Mouse (Mus musculus) liver, postnatal 0 days (tissue): ENCODE measurements around the gene 9130230L23Rik. TPM values are rescaled to one million over a fixed set of nuclear protein-coding genes. Genes with fewer than 3 reads are reported as not detected.

Source experiments
- ATAC-seq: fragments of 200-750 bp; cut with Nextera tagmentation; 2 replicates; pipeline ENCODE4 v1.8.0; 2017; ENCODE audit warnings: mild to moderate bottlenecking, moderate library complexity
- DNase-seq: peaks from one replicate; pipeline ENCODE4 v3.0.0-alpha.2; 2016
- H3K27ac ChIP-seq: fragments of 300-500 bp; sonication (generic); 2 replicates; pipeline ENCODE4 v1.5.1; 2014; ENCODE audit warnings: antibody characterized with exemption, moderate library complexity, mild to moderate bottlenecking, low read depth
- H3K27me3 ChIP-seq: fragments of 300-500 bp; sonication (generic); 2 replicates; pipeline ENCODE4 v1.6.1; 2014; ENCODE audit warnings: low read length, control low read depth, mixed read lengths; ENCODE audit not compliant: insufficient read depth
- H3K36me3 ChIP-seq: fragments of 300-500 bp; sonication (generic); replicated peaks from 2 replicates; pipeline ENCODE4 v1.6.1; 2014; ENCODE audit warnings: mild to moderate bottlenecking, control low read depth, low read length, moderate library complexity, mixed read lengths; ENCODE audit not compliant: insufficient read depth
- H3K4me1 ChIP-seq: fragments of 300-500 bp; sonication (generic); 2 replicates; pipeline ENCODE4 v1.6.1; 2014; ENCODE audit warnings: antibody characterized with exemption, mild to moderate bottlenecking, control low read depth; ENCODE audit not compliant: insufficient read depth
- H3K4me2 ChIP-seq: fragments of 300-500 bp; sonication (generic); 2 replicates; pipeline ENCODE4 v1.6.1; 2014; ENCODE audit warnings: low read depth, mild to moderate bottlenecking, low read length, moderate library complexity, mixed read lengths
- H3K4me3 ChIP-seq: fragments of 300-500 bp; sonication (generic); 2 replicates; pipeline ENCODE4 v1.5.1; 2014; ENCODE audit warnings: low read depth, low read length
- H3K9ac ChIP-seq: fragments of 300-500 bp; sonication (generic); replicated peaks from 2 replicates; pipeline ENCODE4 v1.6.1; 2014; ENCODE audit warnings: mild to moderate bottlenecking, moderate library complexity
- H3K9me3 ChIP-seq: fragments of 300-500 bp; sonication (generic); 2 replicates; pipeline ENCODE4 v1.6.1; 2016; ENCODE audit warnings: mild to moderate bottlenecking, control low read depth, low read length, mixed read lengths
- CTCF ChIP-seq: sonication (generic); IDR thresholded peaks from 2 replicates; pipeline ENCODE4 v1.5.1; 2016; ENCODE audit warnings: antibody characterized with exemption, low read depth
- EP300 ChIP-seq: IDR thresholded peaks from 2 replicates; pipeline ENCODE4 v1.6.1; 2016; ENCODE audit warnings: antibody characterized with exemption, low read depth, mild to moderate bottlenecking
- whole genome bisulfite sequencing: fragments of 180-500 bp; shearing (Covaris S2); extraction: QIAGEN DNeasy Blood & Tissue Kit; methylation state at CpG from one replicate; pipeline ENCODE4 v1.1.7; 2014; ENCODE audit not compliant: insufficient replicate concordance; 5-methylcytosine and 5-hydroxymethylcytosine counted together
- polyA plus RNA-seq: library from polyadenylated mRNA; unstranded; fragments of >200 nt; fragmentation: Nextera tagmentation; extraction: Ambion mirVana; gene quantifications from 2 replicates; pipeline ENCODE4 v1.2.1, GENCODE M21; 2015

9130230L23Rik gene
- polyA plus RNA-seq, 1 experiment from 2014 or later: not detected

GRCm38 (mm10) chr5:65954130-65955080 lies 49.7 kb downstream of the 9130230L23Rik start:
- Histone ChIP-seq H3K4me2 (no peak overlapping the region), H3K9ac (no peak overlapping the region), H3K4me1 (peaks cover 6% of the 10 kb centered on the region; the same call in 1 of the 2 replicates), H3K27ac (no peak overlapping the region), H3K36me3 (no peaks in the 10 kb centered on the region), H3K4me3 (no peak overlapping the region), H3K27me3 (no peaks in the 10 kb centered on the region), H3K9me3 (no peaks in the 10 kb centered on the region)
- no peak for ATAC-seq
- DNase-seq: no peak
- WGBS: 79% methylated on average over 16 of the region's 16 CpGs
- TF ChIP-seq EP300 (no peak), CTCF (no peak)

- Histone ChIP-seq H3K4me3 (no peak overlapping the region), H3K9ac (no peak overlapping the region), H3K4me1 (peaks cover 6% of the 10 kb centered on the region; the same call in 1 of the 2 replicates), H3K4me2 (no peak overlapping the region), H3K27ac (no peak overlapping the region), H3K9me3 (no peaks in the 10 kb centered on the region), H3K36me3 (no peaks in the 10 kb centered on the region), H3K27me3 (no peaks in the 10 kb centered on the region)
- ATAC-seq (no peak), DNase-seq (peak; percentile 35)
- TF ChIP-seq EP300 (no peak), CTCF (peak; percentile 72)
- 57% methylated on average over 4 of the region's 4 CpGs for WGBS
These were observed 52.6 kb downstream of the 9130230L23Rik start for GRCm38 (mm10) chr5:65951513-65951909.

- WGBS: 62% methylated on average over 18 of the region's 18 CpGs
- DNase-seq: no peak
- H3K36me3 ChIP-seq: no peaks in the 10 kb centered on the region
These were observed 53.2 kb downstream of the 9130230L23Rik start for GRCm38 (mm10) chr5:65950679-65951512.

GRCm38 (mm10) chr5:65950236-65950635 lies 53.8 kb downstream of the 9130230L23Rik start:
- H3K4me1 ChIP-seq: peaks cover under 1% of the 10 kb centered on the region; the same call in 1 of the 2 replicates
- TF ChIP-seq CTCF: no peak
- no peak overlapping the region for H3K27ac ChIP-seq
- 73% methylated on average over 6 of the region's 6 CpGs for WGBS
- no peaks in the 10 kb centered on the region for H3K36me3 ChIP-seq
- H3K9ac ChIP-seq: no peak overlapping the region
- H3K9me3 ChIP-seq: no peaks in the 10 kb centered on the region
- ATAC-seq: no peak
- DNase-seq: no peak
- no peak overlapping the region for H3K4me3 ChIP-seq
- H3K27me3 ChIP-seq: no peaks in the 10 kb centered on the region
- H3K4me2 ChIP-seq: no peak overlapping the region

More at GRCm38 (mm10) chr5:65950679-65951512, 53.2 kb downstream of the 9130230L23Rik start:
- no peak overlapping the region for H3K4me2 ChIP-seq
- no peak overlapping the region for H3K4me3 ChIP-seq
- no peaks in the 10 kb centered on the region for H3K27me3 ChIP-seq
- no peak for ATAC-seq
- H3K9ac ChIP-seq: no peak overlapping the region
- no peaks in the 10 kb centered on the region for H3K9me3 ChIP-seq
- peaks cover 6% of the 10 kb centered on the region; the same call in 1 of the 2 replicates for H3K4me1 ChIP-seq
- no peak overlapping the region for H3K27ac ChIP-seq
- no peak for TF ChIP-seq EP300
- 0 out of 2 replicates have a peak, but pooled peaks have one; percentile 7 for TF ChIP-seq CTCF

- WGBS: 81% methylated on average over 3 of the region's 3 CpGs
- Histone ChIP-seq H3K36me3 (no peaks in the 10 kb centered on the region), H3K4me3 (no peak overlapping the region), H3K9ac (no peak overlapping the region), H3K27ac (no peak overlapping the region), H3K4me2 (no peak overlapping the region), H3K27me3 (no peaks in the 10 kb centered on the region), H3K4me1 (no peaks in the 10 kb centered on the region), H3K9me3 (no peaks in the 10 kb centered on the region)
- no peak for TF ChIP-seq EP300
- no peak for TF ChIP-seq CTCF
- ATAC-seq (no peak), DNase-seq (no peak)
These were observed 54.3 kb downstream of the 9130230L23Rik start for GRCm38 (mm10) chr5:65949822-65950221.

GRCm38 (mm10) chr5:65941145-65941544 lies 62.9 kb downstream of the 9130230L23Rik start:
- no peaks in the 10 kb centered on the region for H3K9me3 ChIP-seq
- H3K4me2 ChIP-seq: no peak overlapping the region
- no peak overlapping the region for H3K9ac ChIP-seq
- 59% methylated on average over 4 of the region's 4 CpGs for WGBS
- no peak for DNase-seq
- TF ChIP-seq EP300: no peak
- no peak for TF ChIP-seq CTCF
- H3K27ac ChIP-seq: no peak overlapping the region
- no peaks in the 10 kb centered on the region for H3K4me1 ChIP-seq
- H3K27me3 ChIP-seq: no peaks in the 10 kb centered on the region
- H3K4me3 ChIP-seq: no peak overlapping the region
- H3K36me3 ChIP-seq: no peaks in the 10 kb centered on the region
- ATAC-seq: no peak
